Comparison of ENCODE assay signal across 10 mouse cellular contexts in the genomic region with DNA sequence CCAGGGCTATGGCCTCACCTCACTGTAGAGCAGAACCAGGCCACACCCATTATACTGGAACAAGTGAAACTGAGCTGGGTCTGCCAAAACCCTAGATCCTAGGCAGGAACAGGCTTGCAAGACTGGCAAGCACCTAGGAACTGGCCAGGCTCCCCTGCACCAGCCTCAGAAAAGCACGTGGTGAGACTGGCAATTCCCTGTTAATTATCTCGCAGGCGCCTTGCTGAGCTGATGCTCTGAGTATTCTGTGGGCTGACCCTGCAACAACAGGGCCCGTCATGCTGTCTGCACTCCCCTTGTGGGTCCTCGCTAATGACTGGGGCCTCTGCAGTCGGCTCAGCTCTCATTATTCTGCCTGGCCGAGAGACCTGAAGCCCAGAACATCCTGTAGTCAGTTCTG. TPM values are rescaled to one million over a fixed set of nuclear protein-coding genes. Genes with fewer than 3 reads are reported as not detected.
DNase-seq lines count a peak whose midpoint lies in the region; ATAC-seq lines count a peak whose summit lies in the region.
"Had no signal": no experiment of that assay in that cellular context is flagged by ENCODE, and none has a peak within 500 bp of the region (broad histone marks: within the 10 kb centered on the region; RNA-seq: fewer than 3 reads in every experiment).

No protein-coding gene starts in this region.

- no peak overlapping the region for H3K9ac ChIP-seq in embryonic facial prominence, embryonic 14.5 days (ENCODE audit: low read depth, low read length)
- no peak overlapping the region for H3K9ac ChIP-seq in hindbrain, embryonic 15.5 days
- H3K9ac ChIP-seq: embryonic facial prominence, embryonic 12.5 days; liver, embryonic 13.5 days had no signal

- intact Hi-C loops in heart, postnatal 36 days (cut with DNase I): no loop called here

- H3K4me3 ChIP-seq in embryonic facial prominence, embryonic 14.5 days (ENCODE audit: low read depth, low read length): no peak overlapping the region
- no peak overlapping the region for H3K4me3 ChIP-seq in hindbrain, embryonic 15.5 days
- H3K4me3 ChIP-seq: embryonic facial prominence, embryonic 12.5 days; liver, embryonic 13.5 days had no signal

- H3K27me3 ChIP-seq in embryonic facial prominence, embryonic 14.5 days (replicated peaks; ENCODE audit: control insufficient read depth, insufficient read depth, low read length): no peaks in the 10 kb centered on the region
- H3K27me3 ChIP-seq in hindbrain, embryonic 15.5 days: no peaks in the 10 kb centered on the region
- H3K27me3 ChIP-seq: embryonic facial prominence, embryonic 12.5 days; liver, embryonic 13.5 days had no signal

- no peak overlapping the region for H3K27ac ChIP-seq in embryonic facial prominence, embryonic 14.5 days (replicated peaks; ENCODE audit: low read depth, low read length)
- peak overlapping the region; percentile 61 for H3K27ac ChIP-seq in hindbrain, embryonic 15.5 days (replicated peaks)
- H3K27ac ChIP-seq: embryonic facial prominence, embryonic 12.5 days; liver, embryonic 13.5 days had no signal

- WGBS in embryonic facial prominence, embryonic 14.5 days: 65% methylated on average over 7 of the region's 7 CpGs
- 17% methylated on average over 7 of the region's 7 CpGs for WGBS in hindbrain, embryonic 15.5 days

- DNase-seq in heart, adult 11 months: peak; percentile 97
- no peak for DNase-seq in heart, postnatal 36 days
- DNase-seq in Muller cell, postnatal 12 days (ENCODE audit: inconsistent ontology term): peak; percentile 92
- DNase-seq in embryonic facial prominence, embryonic 14.5 days (ENCODE audit: low spot score): peak; percentile 63
- DNase-seq in ovary, adult 18-20 months (ENCODE audit: low spot score): no peak
- no peak for DNase-seq in ovary, postnatal 10 days (ENCODE audit: low spot score)
- DNase-seq: liver, embryonic 13.5 days had no signal

- H3K36me3 ChIP-seq in embryonic facial prominence, embryonic 14.5 days (ENCODE audit: control insufficient read depth, insufficient read depth, low read length): peaks cover 43% of the 10 kb centered on the region
- peaks cover 13% of the 10 kb centered on the region for H3K36me3 ChIP-seq in hindbrain, embryonic 15.5 days

- ATAC-seq in embryonic facial prominence, embryonic 14.5 days (ENCODE audit: low read depth): peak; percentile 60
- ATAC-seq in hindbrain, embryonic 15.5 days (ENCODE audit: low FRiP score, low read depth): 0 out of 2 replicates have a peak, but pooled peaks have one; percentile 7
- no peak for ATAC-seq in erythroid progenitor cell, adult 5-6 weeks (replicated peaks; ENCODE audit: low FRiP score, poor library complexity, severe bottlenecking)

- H3K4me2 ChIP-seq in embryonic facial prominence, embryonic 14.5 days (ENCODE audit: low read depth, low read length): no peak overlapping the region
- H3K4me2 ChIP-seq in hindbrain, embryonic 15.5 days: no peak overlapping the region
- H3K4me2 ChIP-seq: embryonic facial prominence, embryonic 12.5 days; liver, embryonic 13.5 days had no signal

- no peaks in the 10 kb centered on the region for H3K9me3 ChIP-seq in embryonic facial prominence, embryonic 14.5 days (ENCODE audit: control insufficient read depth, low read length)
- H3K9me3 ChIP-seq in hindbrain, embryonic 15.5 days: no peaks in the 10 kb centered on the region
- H3K9me3 ChIP-seq: embryonic facial prominence, embryonic 12.5 days; liver, embryonic 13.5 days had no signal

- no peaks in the 10 kb centered on the region for H3K4me1 ChIP-seq in embryonic facial prominence, embryonic 14.5 days (ENCODE audit: control insufficient read depth, insufficient read depth, low read length)
- H3K4me1 ChIP-seq in hindbrain, embryonic 15.5 days (replicated peaks): peaks cover 79% of the 10 kb centered on the region

RNA-seq across cellular contexts. Expression of a gene that starts 57.7 kb away (rescaled TPM):
- total RNA-seq in heart, postnatal 36 days (2021): 100 to 1,000 TPM; 294 to 308 TPM
- polyA plus RNA-seq in embryonic facial prominence, embryonic 14.5 days (2014; fragmentation: Nextera tagmentation; extraction: Ambion mirVana): 27.3 and 28.4 TPM in 2 replicates
- 33.2 and 40.7 TPM in 2 replicates for polyA plus RNA-seq in hindbrain, embryonic 15.5 days (2015; fragmentation: Nextera tagmentation; extraction: Ambion mirVana)
- total RNA-seq in erythroid progenitor cell, adult 5-6 weeks (2015; ENCODE audit: low replicate concordance): 4.2 and 14.1 TPM in 2 replicates
- total RNA-seq in erythroid progenitor cell, adult 5-6 weeks (2017; ENCODE audit: low replicate concordance): 0.91 and 1.9 TPM in 2 replicates

Comparison
In these comparisons a context has a peak if more than half of its experiments do, and no peak if none do; other contexts are left out.
1. DNase-seq: peak in heart, adult 11 months (single experiment), Muller cell, postnatal 12 days (single experiment) and embryonic facial prominence, embryonic 14.5 days (single experiment); none in heart, postnatal 36 days (0 of 2), ovary, adult 18-20 months (single experiment) and ovary, postnatal 10 days (single experiment).
2. RNA of a gene that starts 57.7 kb away (total RNA-seq): 294 to 308 TPM in heart, postnatal 36 days; 0.91 to 14.1 TPM in erythroid progenitor cell, adult 5-6 weeks; every median in the first group is over 10 times any median in the second.